Mouse (Mus musculus): Measurements from ENCODE around the gene Cmip.

Gene Cmip

GRCm38 (mm10) chr8:117345376-117345775 lies 88.5 kb downstream of the Cmip start:
- no peak for DNase-seq (ENCODE audit: low spot score in 2 of 2)

GRCm38 (mm10) chr8:117347556-117347955 lies 90.7 kb downstream of the Cmip start:
- no peak for DNase-seq (ENCODE audit: low spot score in 2 of 2)

GRCm38 (mm10) chr8:117348718-117349394 lies 92.0 kb downstream of the Cmip start:
- no peak for DNase-seq (ENCODE audit: low spot score in 2 of 2)

GRCm38 (mm10) chr8:117349541-117349940 lies 92.7 kb downstream of the Cmip start:
- DNase-seq (ENCODE audit: low spot score in 2 of 2): no peak

GRCm38 (mm10) chr8:117352098-117352497 lies 95.2 kb downstream of the Cmip start:
- DNase-seq (ENCODE audit: low spot score in 2 of 2): no peak

GRCm38 (mm10) chr8:117355111-117355831 lies 98.4 kb downstream of the Cmip start:
- no peak for DNase-seq (ENCODE audit: low spot score in 2 of 2)

- no peak for DNase-seq (ENCODE audit: low spot score in 2 of 2)
Observed at GRCm38 (mm10) chr8:117356109-117356672, 99.3 kb downstream of the Cmip start.

- DNase-seq (ENCODE audit: low spot score in 2 of 2): no peak
Observed at GRCm38 (mm10) chr8:117357491-117358467, 100.9 kb downstream of the Cmip start.

GRCm38 (mm10) chr8:117360172-117360930 lies 103.5 kb downstream of the Cmip start:
- no peak for DNase-seq (ENCODE audit: low spot score in 2 of 2)

- no peak for DNase-seq (ENCODE audit: low spot score in 2 of 2)
Observed at GRCm38 (mm10) chr8:117361595-117362437, 105.0 kb downstream of the Cmip start.

- no peak for DNase-seq (ENCODE audit: low spot score in 2 of 2)
Observed at GRCm38 (mm10) chr8:117362438-117362726, 105.5 kb downstream of the Cmip start.

GRCm38 (mm10) chr8:117363291-117363690 lies 106.4 kb downstream of the Cmip start:
- no peak for DNase-seq (ENCODE audit: low spot score in 2 of 2)

- DNase-seq (ENCODE audit: low spot score in 2 of 2): no peak
Observed at GRCm38 (mm10) chr8:117364374-117365160, 107.7 kb downstream of the Cmip start.

- DNase-seq (ENCODE audit: low spot score in 2 of 2): no peak
Observed at GRCm38 (mm10) chr8:117366475-117366874, 109.6 kb downstream of the Cmip start.

GRCm38 (mm10) chr8:117367441-117367840 lies 110.6 kb downstream of the Cmip start:
- DNase-seq (ENCODE audit: low spot score in 2 of 2): no peak

- DNase-seq (ENCODE audit: low spot score in 2 of 2): no peak
Observed at GRCm38 (mm10) chr8:117368781-117369180, 111.9 kb downstream of the Cmip start.

- DNase-seq (ENCODE audit: low spot score in 2 of 2): no peak
Observed at GRCm38 (mm10) chr8:117370009-117370408, 113.1 kb downstream of the Cmip start.

GRCm38 (mm10) chr8:117371189-117371588 lies 114.3 kb downstream of the Cmip start:
- DNase-seq (ENCODE audit: low spot score in 2 of 2): no peak

- DNase-seq (ENCODE audit: low spot score in 2 of 2): peak; percentile 52 to 62
Observed at GRCm38 (mm10) chr8:117372070-117372469, 115.2 kb downstream of the Cmip start.
